Mouse (Mus musculus) liver, postnatal 0 days (tissue): ENCODE measurements around the gene Cass4. TPM values are rescaled to one million over a fixed set of nuclear protein-coding genes. Genes with fewer than 3 reads are reported as not detected.

Experiments
- ATAC-seq: fragments of 200-750 bp; cut with Nextera tagmentation; 2 replicates; pipeline ENCODE4 v1.8.0; 2017; ENCODE audit warnings: mild to moderate bottlenecking, moderate library complexity
- DNase-seq: peaks from one replicate; pipeline ENCODE4 v3.0.0-alpha.2; 2016
- H3K27ac ChIP-seq: fragments of 300-500 bp; sonication (generic); 2 replicates; pipeline ENCODE4 v1.5.1; 2014; ENCODE audit warnings: antibody characterized with exemption, moderate library complexity, mild to moderate bottlenecking, low read depth
- H3K27me3 ChIP-seq: fragments of 300-500 bp; sonication (generic); 2 replicates; pipeline ENCODE4 v1.6.1; 2014; ENCODE audit warnings: low read length, control low read depth, mixed read lengths; ENCODE audit not compliant: insufficient read depth
- H3K36me3 ChIP-seq: fragments of 300-500 bp; sonication (generic); replicated peaks from 2 replicates; pipeline ENCODE4 v1.6.1; 2014; ENCODE audit warnings: mild to moderate bottlenecking, control low read depth, low read length, moderate library complexity, mixed read lengths; ENCODE audit not compliant: insufficient read depth
- H3K4me1 ChIP-seq: fragments of 300-500 bp; sonication (generic); 2 replicates; pipeline ENCODE4 v1.6.1; 2014; ENCODE audit warnings: antibody characterized with exemption, mild to moderate bottlenecking, control low read depth; ENCODE audit not compliant: insufficient read depth
- H3K4me2 ChIP-seq: fragments of 300-500 bp; sonication (generic); 2 replicates; pipeline ENCODE4 v1.6.1; 2014; ENCODE audit warnings: low read depth, mild to moderate bottlenecking, low read length, moderate library complexity, mixed read lengths
- H3K4me3 ChIP-seq: fragments of 300-500 bp; sonication (generic); 2 replicates; pipeline ENCODE4 v1.5.1; 2014; ENCODE audit warnings: low read depth, low read length
- H3K9ac ChIP-seq: fragments of 300-500 bp; sonication (generic); replicated peaks from 2 replicates; pipeline ENCODE4 v1.6.1; 2014; ENCODE audit warnings: mild to moderate bottlenecking, moderate library complexity
- H3K9me3 ChIP-seq: fragments of 300-500 bp; sonication (generic); 2 replicates; pipeline ENCODE4 v1.6.1; 2016; ENCODE audit warnings: mild to moderate bottlenecking, control low read depth, low read length, mixed read lengths
- CTCF ChIP-seq: sonication (generic); IDR thresholded peaks from 2 replicates; pipeline ENCODE4 v1.5.1; 2016; ENCODE audit warnings: antibody characterized with exemption, low read depth
- EP300 ChIP-seq: IDR thresholded peaks from 2 replicates; pipeline ENCODE4 v1.6.1; 2016; ENCODE audit warnings: antibody characterized with exemption, low read depth, mild to moderate bottlenecking
- WGBS: fragments of 180-500 bp; shearing (Covaris S2); extraction: QIAGEN DNeasy Blood & Tissue Kit; methylation state at CpG from one replicate; pipeline ENCODE4 v1.1.7; 2014; ENCODE audit not compliant: insufficient replicate concordance; 5-methylcytosine and 5-hydroxymethylcytosine counted together
- polyA plus RNA-seq: library from polyadenylated mRNA; unstranded; fragments of >200 nt; fragmentation: Nextera tagmentation; extraction: Ambion mirVana; gene quantifications from 2 replicates; pipeline ENCODE4 v1.2.1, GENCODE M21; 2015

Cass4 gene
- polyA plus RNA-seq, 1 experiment from 2014 or later, result 0.72 TPM

DNA sequence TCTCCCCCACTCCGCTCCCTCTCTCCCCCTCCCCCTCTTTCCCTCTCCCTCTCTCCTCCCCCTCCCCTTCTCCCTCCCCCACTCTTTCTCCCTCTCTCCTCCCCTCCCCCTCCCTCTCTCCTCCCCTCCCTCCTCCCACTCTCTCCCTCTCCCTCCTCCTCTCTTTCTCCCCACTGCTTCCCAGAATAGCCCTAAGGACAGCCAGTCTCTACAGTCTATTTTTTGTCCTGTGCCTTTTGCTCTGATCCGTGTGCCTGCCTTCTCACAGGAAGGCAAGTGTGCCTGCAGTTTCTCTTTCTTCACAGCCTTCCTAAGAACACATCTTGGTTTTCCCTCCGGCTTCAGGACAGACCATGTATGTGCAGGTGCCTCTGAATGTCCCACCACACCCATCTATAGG, 83.8 kb downstream of the Cass4 start:
- Histone ChIP-seq H3K27me3 (no peaks in the 10 kb centered on the region), H3K4me1 (peaks cover 2% of the 10 kb centered on the region; the same call in 1 of the 2 replicates), H3K36me3 (no peaks in the 10 kb centered on the region), H3K9ac (no peak overlapping the region), H3K4me3 (no peak overlapping the region), H3K27ac (no peak overlapping the region), H3K9me3 (no peaks in the 10 kb centered on the region), H3K4me2 (no peak overlapping the region)
- 38% methylated on average over 3 of the region's 3 CpGs for WGBS
- DNase-seq (no peak), ATAC-seq (no peak)
- TF ChIP-seq CTCF (no peak), EP300 (no peak)

DNA sequence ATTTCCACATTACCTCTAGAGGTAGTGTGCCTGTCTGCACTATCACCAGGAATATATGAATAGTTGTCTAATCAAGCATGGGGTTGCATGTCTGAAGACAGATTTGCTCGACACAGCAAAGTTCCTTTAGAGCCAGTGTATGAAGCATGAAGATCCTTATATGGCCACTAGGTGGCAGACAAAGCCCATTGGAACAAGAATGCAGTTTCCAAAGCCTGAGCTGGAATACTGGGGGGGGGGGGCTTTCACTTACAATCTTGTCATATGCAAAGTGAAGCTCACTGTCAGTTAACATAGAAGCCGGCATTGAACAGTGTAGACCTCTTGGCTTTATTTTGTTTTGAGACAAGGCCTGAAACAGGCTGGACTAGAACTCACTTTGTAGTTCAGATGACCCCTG, 84.3 kb downstream of the Cass4 start:
- DNase-seq, result peak; percentile 41
- 0% methylated on average over 2 of the region's 2 CpGs for WGBS
- no peak overlapping the region for H3K27ac ChIP-seq
- H3K4me3 ChIP-seq, result no peak overlapping the region
- H3K9me3 ChIP-seq, result no peaks in the 10 kb centered on the region
- TF ChIP-seq CTCF, result peak; percentile 82
- TF ChIP-seq EP300, result no peak
- H3K27me3 ChIP-seq, result no peaks in the 10 kb centered on the region
- ATAC-seq, result no peak; the same call in 1 of the 2 replicates
- no peak overlapping the region for H3K9ac ChIP-seq
- no peak overlapping the region for H3K4me2 ChIP-seq
- no peaks in the 10 kb centered on the region for H3K36me3 ChIP-seq
- H3K4me1 ChIP-seq, result peaks cover 2% of the 10 kb centered on the region; the same call in 1 of the 2 replicates

DNA sequence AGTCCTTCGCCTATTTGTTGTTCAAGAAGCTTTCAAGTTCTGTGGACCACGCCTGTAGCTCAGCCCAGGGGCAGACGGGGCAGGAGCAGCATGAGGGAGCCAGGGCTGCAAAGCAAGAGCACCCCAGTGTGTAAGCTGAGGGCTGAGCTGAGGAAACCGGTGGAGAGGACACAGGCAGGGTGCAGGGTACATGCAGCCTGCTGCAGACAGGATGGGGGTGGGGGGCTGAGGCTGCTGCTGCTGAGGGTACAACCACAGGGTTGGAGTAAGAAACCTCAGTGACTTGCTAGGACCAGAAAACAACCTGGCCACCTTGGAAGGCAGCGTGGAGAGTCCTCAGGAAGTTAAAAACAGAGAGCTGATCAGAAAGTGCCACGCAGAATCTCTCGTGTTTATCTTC, 86.7 kb downstream of the Cass4 start:
- H3K36me3 ChIP-seq, result no peaks in the 10 kb centered on the region
- H3K9me3 ChIP-seq, result no peaks in the 10 kb centered on the region
- no peak for ATAC-seq
- no peak overlapping the region for H3K4me3 ChIP-seq
- peaks cover 2% of the 10 kb centered on the region; the same call in 1 of the 2 replicates for H3K4me1 ChIP-seq
- H3K4me2 ChIP-seq, result no peak overlapping the region
- WGBS, result 57% methylated on average over 7 of the region's 7 CpGs
- no peaks in the 10 kb centered on the region for H3K27me3 ChIP-seq
- no peak for DNase-seq
- TF ChIP-seq CTCF, result no peak
- no peak overlapping the region for H3K9ac ChIP-seq
- no peak overlapping the region for H3K27ac ChIP-seq

DNA sequence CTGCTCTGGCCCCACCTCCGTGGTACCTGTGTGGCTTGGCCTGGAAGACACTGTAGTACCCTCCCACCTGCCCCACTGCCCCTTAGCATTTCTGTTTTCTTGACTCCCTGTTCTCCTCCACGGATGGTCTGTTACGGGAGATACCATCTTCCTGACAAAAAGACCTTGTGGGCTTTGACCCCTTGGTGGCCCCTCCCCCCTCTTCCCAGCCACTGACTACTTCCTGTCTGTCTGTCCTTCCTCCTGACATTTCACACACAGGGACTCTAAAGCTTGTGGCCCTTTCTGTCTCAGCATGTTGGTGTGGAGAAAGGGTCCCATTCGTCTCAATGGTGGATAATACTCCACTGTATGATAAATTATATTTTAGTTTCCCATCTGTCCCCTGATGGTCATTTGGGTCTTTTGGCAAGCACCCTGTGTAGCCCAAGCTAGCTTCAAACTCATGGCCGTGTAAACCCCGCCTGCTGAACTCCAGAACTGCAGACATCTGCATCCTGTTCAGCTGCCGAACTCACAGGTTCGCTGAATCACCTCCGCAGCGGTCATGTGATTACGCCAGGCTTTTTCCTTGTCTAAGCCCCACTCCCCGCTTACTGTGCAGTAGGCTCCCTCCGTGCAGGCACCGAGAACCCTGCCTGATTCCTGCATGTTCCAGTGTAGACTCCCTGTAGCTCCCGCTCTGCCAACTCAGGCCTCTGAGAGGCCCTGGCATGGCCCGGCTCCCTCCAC, 88.2 kb downstream of the Cass4 start:
- Histone ChIP-seq H3K4me1 (peaks cover 2% of the 10 kb centered on the region; the same call in 1 of the 2 replicates), H3K27ac (no peak overlapping the region), H3K27me3 (no peaks in the 10 kb centered on the region), H3K36me3 (no peaks in the 10 kb centered on the region), H3K4me2 (no peak overlapping the region), H3K9me3 (no peaks in the 10 kb centered on the region), H3K4me3 (no peak overlapping the region), H3K9ac (no peak overlapping the region)
- no peak for DNase-seq
- WGBS, result 55% methylated on average over 16 of the region's 16 CpGs
- no peak for TF ChIP-seq CTCF
- no peak for TF ChIP-seq EP300
- ATAC-seq, result no peak

Other genes starting within 250 kb of the Cass4 start
- not detected in 2 replicates for gene Mc3r, start 145.3 kb upstream of the Cass4 start, polyA plus RNA-seq
- gene Fam210b, start 48.2 kb upstream of the Cass4 start, polyA plus RNA-seq, result 67.0 and 81.2 TPM in 2 replicates
- gene Aurka, start 23.3 kb upstream of the Cass4 start, polyA plus RNA-seq, result 41.4 and 45.4 TPM in 2 replicates
- gene Cstf1, start 23.1 kb upstream of the Cass4 start, polyA plus RNA-seq, result 16.2 and 17.1 TPM in 2 replicates
- gene Rtf2, start 46.8 kb downstream of the Cass4 start, polyA plus RNA-seq, result 62.4 and 68.5 TPM in 2 replicates
- gene Gcnt7, start 64.8 kb downstream of the Cass4 start, polyA plus RNA-seq, result 0.25 and 0.40 TPM in 2 replicates
- gene Fam209, start 78.7 kb downstream of the Cass4 start, polyA plus RNA-seq, result not detected in 2 replicates
- gene Tfap2c, start 155.8 kb downstream of the Cass4 start, polyA plus RNA-seq, result not detected in 2 replicates